Comparison of ENCODE assay signal across 28 mouse cellular contexts in genomic region chr13:16204097-16204496, GRCm38 (mm10).
DNase-seq lines count a peak whose midpoint lies in the region; ATAC-seq and TF ChIP-seq lines count a peak whose summit lies in the region.
"Had no signal": no experiment of that assay in that cellular context is flagged by ENCODE, and none has a peak within 500 bp of the region (broad histone marks: within the 10 kb centered on the region; RNA-seq: fewer than 3 reads in every experiment).

No protein-coding gene starts in this region.

- peak; percentile 60 for DNase-seq in 416B (ENCODE audit: low read depth)
- DNase-seq in Patski (ENCODE audit: low read depth, low spot score) = no peak
- DNase-seq in forebrain, embryonic 14.5 days (ENCODE audit: low spot score) = no peak
- DNase-seq: adrenal gland, postnatal 14 days; B cell, adult 2 months; cerebellum, adult 11 months; cerebellum, adult 2 months; cerebellum, adult 9-11 months; cerebellum, postnatal 25 days; embryo, embryonic 11 days; forebrain, postnatal 0 days; gastrocnemius, adult 2 months; gastrocnemius, postnatal 14 days; heart, adult 18-20 months; kidney, adult 11 months had no signal

- no peak overlapping the region for H3K9ac ChIP-seq in hindbrain, embryonic 13.5 days
- no peak overlapping the region for H3K9ac ChIP-seq in forebrain, embryonic 14.5 days (ENCODE audit: low read length)
- H3K9ac ChIP-seq in forebrain, embryonic 16.5 days (replicated peaks; ENCODE audit: low read depth, low read length) = no peak overlapping the region
- H3K9ac ChIP-seq: embryonic facial prominence, embryonic 13.5 days; forebrain, embryonic 12.5 days; forebrain, postnatal 0 days; heart, embryonic 13.5 days; hindbrain, embryonic 12.5 days; intestine, embryonic 15.5 days had no signal

- CTCF ChIA-PET in Patski (lab: Charles Lee) = no interaction called here

- no peaks in the 10 kb centered on the region for H3K27me3 ChIP-seq in Patski
- H3K27me3 ChIP-seq in hindbrain, embryonic 13.5 days = no peaks in the 10 kb centered on the region
- H3K27me3 ChIP-seq in forebrain, embryonic 14.5 days (replicated peaks; ENCODE audit: control insufficient read depth, insufficient read depth, low read length) = no peaks in the 10 kb centered on the region
- H3K27me3 ChIP-seq in forebrain, embryonic 16.5 days (replicated peaks; ENCODE audit: control insufficient read depth, insufficient read depth, low read length) = no peaks in the 10 kb centered on the region
- H3K27me3 ChIP-seq: embryonic facial prominence, embryonic 13.5 days; forebrain, embryonic 12.5 days; heart, embryonic 13.5 days; hindbrain, embryonic 12.5 days; intestine, embryonic 15.5 days had no signal

- H3K9me3 ChIP-seq in hindbrain, embryonic 13.5 days = no peaks in the 10 kb centered on the region
- H3K9me3 ChIP-seq in forebrain, embryonic 14.5 days (replicated peaks; ENCODE audit: control insufficient read depth, low read length) = no peaks in the 10 kb centered on the region
- no peaks in the 10 kb centered on the region for H3K9me3 ChIP-seq in forebrain, embryonic 16.5 days (ENCODE audit: control insufficient read depth, low read length)
- H3K9me3 ChIP-seq: embryonic facial prominence, embryonic 10.5 days; embryonic facial prominence, embryonic 13.5 days; forebrain, embryonic 12.5 days; heart, embryonic 13.5 days; hindbrain, embryonic 12.5 days; intestine, embryonic 15.5 days had no signal

- ATAC-seq in Patski = peak; percentile 51
- peak; percentile 59; the same call in 1 of the 2 replicates for ATAC-seq in megakaryocyte, adult 5-6 weeks (ENCODE audit: poor library complexity, severe bottlenecking)
- no peak for ATAC-seq in hindbrain, embryonic 13.5 days (ENCODE audit: low FRiP score)
- ATAC-seq in forebrain, embryonic 14.5 days = no peak
- no peak for ATAC-seq in forebrain, embryonic 16.5 days
- ATAC-seq: activated CD4-positive, CD25-positive, alpha-beta regulatory T cell, adult 4 months; CD4-positive, CD25-positive, alpha-beta regulatory T cell, adult 4 months; forebrain, postnatal 0 days; hindbrain, embryonic 16.5 days; intestine, embryonic 15.5 days had no signal

- H3K4me1 ChIP-seq in hindbrain, embryonic 13.5 days (replicated peaks) = no peaks in the 10 kb centered on the region
- no peaks in the 10 kb centered on the region for H3K4me1 ChIP-seq in forebrain, embryonic 14.5 days (ENCODE audit: control insufficient read depth, insufficient read depth, low read length)
- H3K4me1 ChIP-seq in forebrain, embryonic 16.5 days (replicated peaks; ENCODE audit: control insufficient read depth, insufficient read depth, low read length) = no peaks in the 10 kb centered on the region
- H3K4me1 ChIP-seq: forebrain, embryonic 12.5 days; hindbrain, embryonic 12.5 days; intestine, embryonic 15.5 days had no signal

- no peak overlapping the region for H3K27ac ChIP-seq in hindbrain, embryonic 13.5 days
- H3K27ac ChIP-seq in forebrain, embryonic 14.5 days (ENCODE audit: low read depth, low read length) = no peak overlapping the region
- H3K27ac ChIP-seq in forebrain, embryonic 16.5 days (ENCODE audit: low read length) = no peak overlapping the region
- H3K27ac ChIP-seq: embryonic facial prominence, embryonic 10.5 days; forebrain, embryonic 12.5 days; gastrocnemius, adult 2 months; heart, embryonic 13.5 days; hindbrain, embryonic 12.5 days; intestine, embryonic 15.5 days had no signal

- WGBS in hindbrain, embryonic 13.5 days = 94% methylated on average over 5 of the region's 5 CpGs
- WGBS in forebrain, embryonic 14.5 days = 93% methylated on average over 5 of the region's 5 CpGs
- 93% methylated on average over 5 of the region's 5 CpGs for WGBS in forebrain, embryonic 16.5 days

- POLR2A ChIA-PET in Patski (lab: Charles Lee) = no interaction called here

- H3K4me3 ChIP-seq in hindbrain, embryonic 13.5 days = no peak overlapping the region
- H3K4me3 ChIP-seq in forebrain, embryonic 14.5 days (ENCODE audit: low read depth, low read length) = no peak overlapping the region
- H3K4me3 ChIP-seq in forebrain, embryonic 16.5 days (replicated peaks; ENCODE audit: low read length) = no peak overlapping the region
- H3K4me3 ChIP-seq: embryonic facial prominence, embryonic 10.5 days; embryonic facial prominence, embryonic 13.5 days; erythroblast, embryonic 14.5 days; forebrain, embryonic 12.5 days; gastrocnemius, adult 2 months; heart, embryonic 13.5 days; hindbrain, embryonic 12.5 days; intestine, embryonic 15.5 days had no signal

- no peak overlapping the region for H3K4me2 ChIP-seq in hindbrain, embryonic 13.5 days
- H3K4me2 ChIP-seq in forebrain, embryonic 14.5 days (ENCODE audit: low read length) = no peak overlapping the region
- no peak overlapping the region for H3K4me2 ChIP-seq in forebrain, embryonic 16.5 days (ENCODE audit: low read length)
- H3K4me2 ChIP-seq: embryonic facial prominence, embryonic 13.5 days; forebrain, embryonic 12.5 days; heart, embryonic 13.5 days; hindbrain, embryonic 12.5 days; intestine, embryonic 15.5 days had no signal

- in situ Hi-C loops in Patski (cut with MboI; ENCODE audit: low pct_unique_long_range_greater_than_20kb) = no loop called here

- no peak for TF ChIP-seq CTCF in Patski (IDR thresholded peaks at IDR 0.05)

- no peaks in the 10 kb centered on the region for H3K36me3 ChIP-seq in hindbrain, embryonic 13.5 days
- H3K36me3 ChIP-seq in forebrain, embryonic 14.5 days (ENCODE audit: control insufficient read depth, insufficient read depth, low read length) = no peaks in the 10 kb centered on the region
- H3K36me3 ChIP-seq in forebrain, embryonic 16.5 days (ENCODE audit: control insufficient read depth, insufficient read depth) = no peaks in the 10 kb centered on the region
- H3K36me3 ChIP-seq: embryonic facial prominence, embryonic 10.5 days; embryonic facial prominence, embryonic 13.5 days; forebrain, embryonic 12.5 days; heart, embryonic 13.5 days; hindbrain, embryonic 12.5 days; intestine, embryonic 15.5 days had no signal

Comparison
In these comparisons a context has a peak if more than half of its experiments do, and no peak if none do; other contexts are left out.
1. ATAC-seq: peak in Patski (single experiment) and megakaryocyte, adult 5-6 weeks (single experiment); none in hindbrain, embryonic 13.5 days (single experiment), forebrain, embryonic 14.5 days (single experiment) and forebrain, embryonic 16.5 days (single experiment).